Comparison of ENCODE assay signal across 19 mouse cellular contexts in genomic region chr4:152001335-152001734, GRCm38 (mm10). TPM values are rescaled to one million over a fixed set of nuclear protein-coding genes. Genes with fewer than 3 reads are reported as not detected.
DNase-seq lines count a peak whose midpoint lies in the region; ATAC-seq and TF ChIP-seq lines count a peak whose summit lies in the region.
"Had no signal": no experiment of that assay in that cellular context is flagged by ENCODE, and none has a peak within 500 bp of the region (broad histone marks: within the 10 kb centered on the region; RNA-seq: fewer than 3 reads in every experiment).

No protein-coding gene starts in this region.

- peak; percentile 2 for TF ChIP-seq RAD21 in MEL (IDR thresholded peaks at IDR 0.05; ENCODE audit: low read depth, low read length)

- peaks cover 8% of the 10 kb centered on the region; the same call in 1 of the 2 replicates for H3K4me1 ChIP-seq in liver, postnatal 0 days (ENCODE audit: insufficient read depth)
- H3K4me1 ChIP-seq in liver, embryonic 12.5 days: peaks cover 20% of the 10 kb centered on the region
- peaks cover 5% of the 10 kb centered on the region; the same call in 1 of the 2 replicates for H3K4me1 ChIP-seq in midbrain, embryonic 11.5 days (ENCODE audit: control insufficient read depth, insufficient read depth, low read length)
- H3K4me1 ChIP-seq in midbrain, embryonic 13.5 days (replicated peaks): peaks cover 11% of the 10 kb centered on the region
- peaks cover 5 to 21% of the 10 kb centered on the region in 2 experiments for H3K4me1 ChIP-seq in MEL (ENCODE audit: control insufficient read depth in 1 of 2, insufficient read depth in 2 of 2, low read length in 2 of 2)
- H3K4me1 ChIP-seq in hindbrain, embryonic 11.5 days (replicated peaks; ENCODE audit: control insufficient read depth, insufficient read depth, low read length): no peaks in the 10 kb centered on the region

- H3K36me3 ChIP-seq in liver, postnatal 0 days (replicated peaks; ENCODE audit: insufficient read depth, low read length): no peaks in the 10 kb centered on the region
- no peaks in the 10 kb centered on the region for H3K36me3 ChIP-seq in liver, embryonic 12.5 days
- H3K36me3 ChIP-seq in midbrain, embryonic 11.5 days (ENCODE audit: control insufficient read depth, insufficient read depth, low read length): no peaks in the 10 kb centered on the region
- H3K36me3 ChIP-seq in midbrain, embryonic 13.5 days: no peaks in the 10 kb centered on the region
- H3K36me3 ChIP-seq in MEL (ENCODE audit: control insufficient read depth in 1 of 2, insufficient read depth in 2 of 2, low read length in 2 of 2): peaks cover 0 to 16% of the 10 kb centered on the region in 2 experiments; a peak in 2 of 4 replicates
- no peaks in the 10 kb centered on the region for H3K36me3 ChIP-seq in hindbrain, embryonic 11.5 days (ENCODE audit: control insufficient read depth, insufficient read depth, low read length)
- H3K36me3 ChIP-seq: embryonic facial prominence, embryonic 12.5 days; G1E; heart, embryonic 10.5 days; heart, embryonic 15.5 days had no signal

- H3K4me3 ChIP-seq in liver, postnatal 0 days (ENCODE audit: low read depth, low read length): no peak overlapping the region
- H3K4me3 ChIP-seq in liver, embryonic 12.5 days: no peak overlapping the region
- H3K4me3 ChIP-seq in midbrain, embryonic 11.5 days (ENCODE audit: low read depth, low read length): no peak overlapping the region
- H3K4me3 ChIP-seq in midbrain, embryonic 13.5 days (replicated peaks): no peak overlapping the region
- H3K4me3 ChIP-seq in MEL (ENCODE audit: control insufficient read depth in 1 of 2, insufficient read depth in 1 of 2, low read depth in 2 of 2, low read length in 2 of 2): no peak overlapping the region
- H3K4me3 ChIP-seq in hindbrain, embryonic 11.5 days (ENCODE audit: low read depth, low read length): no peak overlapping the region
- H3K4me3 ChIP-seq: embryonic facial prominence, embryonic 12.5 days; heart, embryonic 10.5 days; heart, embryonic 15.5 days had no signal

- TF ChIP-seq EP300 in liver, postnatal 0 days (IDR thresholded peaks at IDR 0.05; ENCODE audit: low read depth): no peak
- no peak for TF ChIP-seq EP300 in MEL (IDR thresholded peaks at IDR 0.05; ENCODE audit: low read depth in 1 of 2, low read length in 2 of 2)

- WGBS in liver, postnatal 0 days (ENCODE audit: insufficient replicate concordance): 68% methylated on average over 4 of the region's 4 CpGs
- 48% methylated on average over 4 of the region's 4 CpGs for WGBS in liver, embryonic 12.5 days (ENCODE audit: insufficient replicate concordance)
- WGBS in midbrain, embryonic 11.5 days: 62% methylated on average over 4 of the region's 4 CpGs
- 64% methylated on average over 4 of the region's 4 CpGs for WGBS in midbrain, embryonic 13.5 days
- WGBS in hindbrain, embryonic 11.5 days: 74% methylated on average over 4 of the region's 4 CpGs

- no peak overlapping the region for H3K27ac ChIP-seq in liver, postnatal 0 days (ENCODE audit: low read depth)
- H3K27ac ChIP-seq in liver, embryonic 12.5 days: no peak overlapping the region
- H3K27ac ChIP-seq in midbrain, embryonic 11.5 days (ENCODE audit: low read depth, low read length): no peak overlapping the region
- H3K27ac ChIP-seq in midbrain, embryonic 13.5 days: no peak overlapping the region
- H3K27ac ChIP-seq in MEL (ENCODE audit: control insufficient read depth, low read depth, low read length): no peak overlapping the region
- no peak overlapping the region for H3K27ac ChIP-seq in hindbrain, embryonic 11.5 days (ENCODE audit: low read depth, low read length)
- H3K27ac ChIP-seq: embryonic facial prominence, embryonic 12.5 days; heart, embryonic 10.5 days; heart, embryonic 15.5 days; hindbrain, embryonic 14.5 days had no signal

- no peak for ATAC-seq in liver, postnatal 0 days
- ATAC-seq in liver, embryonic 12.5 days: no peak
- no peak for ATAC-seq in midbrain, embryonic 11.5 days (ENCODE audit: low FRiP score)
- ATAC-seq in midbrain, embryonic 13.5 days: no peak
- ATAC-seq in hindbrain, embryonic 11.5 days (ENCODE audit: low FRiP score): no peak
- ATAC-seq: forebrain, embryonic 16.5 days had no signal

- no peak for TF ChIP-seq POLR2A in MEL (IDR thresholded peaks at IDR 0.05; ENCODE audit: control insufficient read depth in 1 of 2, insufficient read depth in 1 of 2, low read depth in 1 of 2, low read length in 2 of 2, poor library complexity in 1 of 2)

- TF ChIP-seq CTCF in liver, postnatal 0 days (IDR thresholded peaks at IDR 0.05; ENCODE audit: low read depth): peak; percentile 23; the same call in 1 of the 2 replicates
- peak in 1 of 3 experiments; percentile 41; a peak in 2 of 6 replicates for TF ChIP-seq CTCF in MEL (IDR thresholded peaks at IDR 0.05 in 2 of 3, conservative IDR thresholded peaks at IDR 0.05 in 1 of 3; ENCODE audit: control insufficient read depth in 1 of 3, insufficient read depth in 1 of 3, low read depth in 2 of 3, low read length in 3 of 3, poor library complexity in 1 of 3, severe bottlenecking in 1 of 3)

- no peaks in the 10 kb centered on the region for H3K9me3 ChIP-seq in liver, postnatal 0 days (ENCODE audit: low read length)
- no peaks in the 10 kb centered on the region for H3K9me3 ChIP-seq in liver, embryonic 12.5 days (replicated peaks)
- no peaks in the 10 kb centered on the region for H3K9me3 ChIP-seq in midbrain, embryonic 11.5 days (ENCODE audit: control insufficient read depth, low read length)
- no peaks in the 10 kb centered on the region for H3K9me3 ChIP-seq in midbrain, embryonic 13.5 days
- H3K9me3 ChIP-seq in MEL (replicated peaks; ENCODE audit: insufficient read depth, low read length): no peaks in the 10 kb centered on the region
- no peaks in the 10 kb centered on the region for H3K9me3 ChIP-seq in hindbrain, embryonic 11.5 days (ENCODE audit: control insufficient read depth, low read length)
- H3K9me3 ChIP-seq: embryonic facial prominence, embryonic 12.5 days; G1E; heart, embryonic 10.5 days; heart, embryonic 15.5 days had no signal

- H3K27me3 ChIP-seq in liver, postnatal 0 days (ENCODE audit: insufficient read depth, low read length): no peaks in the 10 kb centered on the region
- H3K27me3 ChIP-seq in liver, embryonic 12.5 days (replicated peaks): no peaks in the 10 kb centered on the region; the same call in 1 of the 2 replicates
- no peaks in the 10 kb centered on the region for H3K27me3 ChIP-seq in midbrain, embryonic 11.5 days (ENCODE audit: control insufficient read depth, insufficient read depth, low read length)
- peaks cover 5% of the 10 kb centered on the region for H3K27me3 ChIP-seq in midbrain, embryonic 13.5 days
- no peaks in the 10 kb centered on the region for H3K27me3 ChIP-seq in MEL (ENCODE audit: control insufficient read depth in 1 of 2, insufficient read depth in 2 of 2, low read length in 2 of 2)
- H3K27me3 ChIP-seq in hindbrain, embryonic 11.5 days (ENCODE audit: control insufficient read depth, insufficient read depth, low read length): no peaks in the 10 kb centered on the region
- H3K27me3 ChIP-seq: embryonic facial prominence, embryonic 12.5 days; heart, embryonic 15.5 days had no signal

- no peak overlapping the region for H3K9ac ChIP-seq in liver, postnatal 0 days (replicated peaks)
- no peak overlapping the region for H3K9ac ChIP-seq in liver, embryonic 12.5 days
- H3K9ac ChIP-seq in midbrain, embryonic 11.5 days (ENCODE audit: low read length): no peak overlapping the region
- H3K9ac ChIP-seq in midbrain, embryonic 13.5 days (replicated peaks): no peak overlapping the region
- H3K9ac ChIP-seq in MEL (ENCODE audit: control insufficient read depth, low read depth, low read length, poor library complexity, severe bottlenecking): no peak overlapping the region
- H3K9ac ChIP-seq in hindbrain, embryonic 11.5 days (ENCODE audit: low read depth, low read length): no peak overlapping the region
- H3K9ac ChIP-seq: embryonic facial prominence, embryonic 12.5 days; heart, embryonic 15.5 days; hindbrain, embryonic 14.5 days had no signal

- H3K79me2 ChIP-seq in MEL (ENCODE audit: control insufficient read depth, insufficient read depth, low read length, poor library complexity): peaks cover 3% of the 10 kb centered on the region; the same call in 1 of the 2 replicates

- H3K4me2 ChIP-seq in liver, postnatal 0 days (ENCODE audit: low read depth, low read length): no peak overlapping the region
- H3K4me2 ChIP-seq in liver, embryonic 12.5 days: no peak overlapping the region
- H3K4me2 ChIP-seq in midbrain, embryonic 11.5 days: no peak overlapping the region
- H3K4me2 ChIP-seq in midbrain, embryonic 13.5 days (replicated peaks): no peak overlapping the region
- no peak overlapping the region for H3K4me2 ChIP-seq in hindbrain, embryonic 11.5 days (replicated peaks; ENCODE audit: low read depth, low read length)
- H3K4me2 ChIP-seq: embryonic facial prominence, embryonic 12.5 days; heart, embryonic 15.5 days; hindbrain, embryonic 14.5 days had no signal

- DNase-seq in liver, postnatal 0 days: no peak
- DNase-seq in midbrain, embryonic 11.5 days (ENCODE audit: low spot score, missing footprints): peak; percentile 49
- DNase-seq in MEL (ENCODE audit: low read depth, low spot score): peak; percentile 39
- no peak for DNase-seq in hindbrain, embryonic 11.5 days (ENCODE audit: low spot score)
- DNase-seq: cerebellum, adult 11 months; cerebellum, adult 8-10 months; cerebellum, postnatal 14 days; gastrocnemius, postnatal 10 days; heart, adult 18-20 months; heart, postnatal 14 days had no signal

RNA-seq across cellular contexts. Expression of gene Phf13, which starts 5.3 kb away (rescaled TPM):
- 3.6 and 4.1 TPM in 2 replicates for polyA plus RNA-seq in liver, postnatal 0 days (2015; fragmentation: Nextera tagmentation; extraction: Ambion mirVana)
- 10.4 and 11.2 TPM in 2 replicates for polyA plus RNA-seq in liver, embryonic 12.5 days (2016; fragmentation: Nextera tagmentation; extraction: Ambion mirVana)
- polyA plus RNA-seq in midbrain, embryonic 11.5 days (2014; fragmentation: Nextera tagmentation; extraction: Ambion mirVana): 21.5 and 22.9 TPM in 2 replicates
- polyA plus RNA-seq in midbrain, embryonic 13.5 days (2015; fragmentation: Nextera tagmentation; extraction: Ambion mirVana): 17.5 and 17.7 TPM in 2 replicates
- 2.0 and 3.2 TPM in 2 replicates for total RNA-seq in MEL (2012; rRNA removed)
- polyA plus RNA-seq in MEL (2012; ENCODE audit: insufficient read depth in 1 of 2, insufficient read length in 2 of 2, low read depth in 1 of 2, low replicate concordance in 2 of 2, missing spikeins in 1 of 2): 1 to 10 TPM in 1 of 2 experiments, not detected in 1; 6.6 TPM
- 15.2 and 19.4 TPM in 2 replicates for polyA plus RNA-seq in hindbrain, embryonic 11.5 days (2014; fragmentation: Nextera tagmentation; extraction: Ambion mirVana)

RNA-seq across cellular contexts. Expression of gene Klhl21, which starts 7.3 kb away (rescaled TPM):
- 4.2 TPM in 2 replicates for polyA plus RNA-seq in liver, postnatal 0 days (2015; fragmentation: Nextera tagmentation; extraction: Ambion mirVana)
- polyA plus RNA-seq in liver, embryonic 12.5 days (2016; fragmentation: Nextera tagmentation; extraction: Ambion mirVana): 10.9 and 12.0 TPM in 2 replicates
- 2.0 and 2.6 TPM in 2 replicates for polyA plus RNA-seq in midbrain, embryonic 11.5 days (2014; fragmentation: Nextera tagmentation; extraction: Ambion mirVana)
- 2.0 and 3.0 TPM in 2 replicates for polyA plus RNA-seq in midbrain, embryonic 13.5 days (2015; fragmentation: Nextera tagmentation; extraction: Ambion mirVana)
- 17.5 and 18.0 TPM in 2 replicates for total RNA-seq in MEL (2012; rRNA removed)
- 10 to 100 TPM in 1 of 2 experiments, not detected in 1; 22.5 TPM for polyA plus RNA-seq in MEL (2012; ENCODE audit: insufficient read depth in 1 of 2, insufficient read length in 2 of 2, low read depth in 1 of 2, low replicate concordance in 2 of 2, missing spikeins in 1 of 2)
- polyA plus RNA-seq in hindbrain, embryonic 11.5 days (2014; fragmentation: Nextera tagmentation; extraction: Ambion mirVana): 2.7 and 3.0 TPM in 2 replicates

RNA-seq across cellular contexts. Expression of gene Thap3, which starts 12.5 kb away (rescaled TPM):
- 5.7 and 6.8 TPM in 2 replicates for polyA plus RNA-seq in liver, postnatal 0 days (2015; fragmentation: Nextera tagmentation; extraction: Ambion mirVana)
- polyA plus RNA-seq in liver, embryonic 12.5 days (2016; fragmentation: Nextera tagmentation; extraction: Ambion mirVana): 10.0 and 10.3 TPM in 2 replicates
- 21.9 and 24.6 TPM in 2 replicates for polyA plus RNA-seq in midbrain, embryonic 11.5 days (2014; fragmentation: Nextera tagmentation; extraction: Ambion mirVana)
- 34.7 and 38.0 TPM in 2 replicates for polyA plus RNA-seq in midbrain, embryonic 13.5 days (2015; fragmentation: Nextera tagmentation; extraction: Ambion mirVana)
- total RNA-seq in MEL (2012; rRNA removed): 12.0 and 13.7 TPM in 2 replicates
- polyA plus RNA-seq in MEL (2012; ENCODE audit: insufficient read depth in 1 of 2, insufficient read length in 2 of 2, low read depth in 1 of 2, low replicate concordance in 2 of 2, missing spikeins in 1 of 2): 10 to 100 TPM in 1 of 2 experiments, not detected in 1; 17.2 TPM
- polyA plus RNA-seq in hindbrain, embryonic 11.5 days (2014; fragmentation: Nextera tagmentation; extraction: Ambion mirVana): 20.0 and 20.4 TPM in 2 replicates

RNA-seq across cellular contexts. Expression of gene Zbtb48, which starts 26.1 kb away (rescaled TPM):
- polyA plus RNA-seq in liver, postnatal 0 days (2015; fragmentation: Nextera tagmentation; extraction: Ambion mirVana): 7.4 and 8.5 TPM in 2 replicates
- polyA plus RNA-seq in liver, embryonic 12.5 days (2016; fragmentation: Nextera tagmentation; extraction: Ambion mirVana): 11.4 and 12.2 TPM in 2 replicates
- 21.1 and 22.5 TPM in 2 replicates for polyA plus RNA-seq in midbrain, embryonic 11.5 days (2014; fragmentation: Nextera tagmentation; extraction: Ambion mirVana)
- polyA plus RNA-seq in midbrain, embryonic 13.5 days (2015; fragmentation: Nextera tagmentation; extraction: Ambion mirVana): 17.9 and 26.3 TPM in 2 replicates
- 9.4 and 12.1 TPM in 2 replicates for total RNA-seq in MEL (2012; rRNA removed)
- polyA plus RNA-seq in MEL (2012; ENCODE audit: insufficient read depth in 1 of 2, insufficient read length in 2 of 2, low read depth in 1 of 2, low replicate concordance in 2 of 2, missing spikeins in 1 of 2): 10 to 100 TPM in 1 of 2 experiments, not detected in 1; 21.4 TPM
- 18.0 and 19.6 TPM in 2 replicates for polyA plus RNA-seq in hindbrain, embryonic 11.5 days (2014; fragmentation: Nextera tagmentation; extraction: Ambion mirVana)

RNA-seq across cellular contexts. Expression of gene Tas1r1, which starts 37.0 kb away (rescaled TPM):
- 0.07 TPM in 2 replicates for polyA plus RNA-seq in liver, postnatal 0 days (2015; fragmentation: Nextera tagmentation; extraction: Ambion mirVana)
- polyA plus RNA-seq in liver, embryonic 12.5 days (2016; fragmentation: Nextera tagmentation; extraction: Ambion mirVana): 0.12 and 0.19 TPM in 2 replicates
- polyA plus RNA-seq in midbrain, embryonic 11.5 days (2014; fragmentation: Nextera tagmentation; extraction: Ambion mirVana): 0.44 and 0.58 TPM in 2 replicates
- polyA plus RNA-seq in midbrain, embryonic 13.5 days (2015; fragmentation: Nextera tagmentation; extraction: Ambion mirVana): 0.86 and 1.4 TPM in 2 replicates
- total RNA-seq in MEL (2012; rRNA removed): 0.12 TPM in 1 of 2 replicates, not detected in the other
- under 1 TPM in 1 of 2 experiments, not detected in 1; 0.21 TPM for polyA plus RNA-seq in MEL (2012; ENCODE audit: insufficient read depth in 1 of 2, insufficient read length in 2 of 2, low read depth in 1 of 2, low replicate concordance in 2 of 2, missing spikeins in 1 of 2)
- 0.62 and 0.84 TPM in 2 replicates for polyA plus RNA-seq in hindbrain, embryonic 11.5 days (2014; fragmentation: Nextera tagmentation; extraction: Ambion mirVana)
- total RNA-seq: adrenal gland, postnatal 10 days had no signal

Comparison
In these comparisons a context has a peak if more than half of its experiments do, and no peak if none do; other contexts are left out.
1. DNase-seq: peak in midbrain, embryonic 11.5 days (single experiment) and MEL (single experiment); none in liver, postnatal 0 days (single experiment) and hindbrain, embryonic 11.5 days (single experiment).